Mouse (Mus musculus) adrenal gland, adult 18-20 months (tissue): ENCODE data around the gene Acta2. TPM values are rescaled to one million over a fixed set of nuclear protein-coding genes. Genes with fewer than 3 reads are reported as not detected.

ENCODE experiments used
- DNase-seq, 2 experiments: peaks; one replicate each; pipeline ENCODE4 v3.0.0; 2021 to 2022; ENCODE audit warnings: low spot score in 2 of 2
- total RNA-seq, 2 experiments: library from RNA; stranded (reverse); gene quantifications; 1 replicate in 1 of 2; 2 replicates in 1 of 2; pipeline ENCODE4 v1.2.3; 2021

Acta2 gene
- total RNA-seq, 2 experiments from 2014 or later, result 41.4 to 97.6 TPM

DNA sequence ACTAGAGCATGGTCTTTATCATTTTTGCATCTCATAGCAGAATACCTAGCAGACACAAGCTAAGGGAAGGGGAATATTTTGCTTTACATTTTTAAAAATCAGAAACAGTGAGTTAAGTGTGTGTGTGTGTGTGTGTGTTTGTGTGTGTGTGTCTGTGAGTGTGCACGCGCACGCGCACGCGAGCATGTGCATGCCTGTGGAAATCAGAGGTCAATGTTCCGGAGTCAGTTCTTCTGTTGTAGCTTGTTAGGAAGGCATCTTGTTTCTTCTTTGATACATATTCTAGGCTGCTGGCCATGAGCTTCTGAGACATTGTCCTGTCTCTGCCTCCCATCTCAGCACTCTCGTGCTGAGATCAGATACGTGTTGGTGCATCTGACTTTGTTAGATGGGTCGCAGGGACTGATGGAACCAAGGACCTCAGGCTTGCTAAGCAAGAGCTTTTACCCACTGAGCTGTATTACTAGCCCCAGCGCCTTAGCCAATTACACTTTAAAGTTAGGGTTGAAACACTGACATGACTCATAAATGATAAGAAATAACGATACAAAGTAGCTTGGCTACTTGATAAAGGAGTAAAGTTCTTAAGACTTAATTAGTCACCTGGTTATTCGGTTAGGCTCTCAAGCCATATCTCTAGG lies 15.6 kb upstream of the Acta2 start:
- DNase-seq, result no peak

DNA sequence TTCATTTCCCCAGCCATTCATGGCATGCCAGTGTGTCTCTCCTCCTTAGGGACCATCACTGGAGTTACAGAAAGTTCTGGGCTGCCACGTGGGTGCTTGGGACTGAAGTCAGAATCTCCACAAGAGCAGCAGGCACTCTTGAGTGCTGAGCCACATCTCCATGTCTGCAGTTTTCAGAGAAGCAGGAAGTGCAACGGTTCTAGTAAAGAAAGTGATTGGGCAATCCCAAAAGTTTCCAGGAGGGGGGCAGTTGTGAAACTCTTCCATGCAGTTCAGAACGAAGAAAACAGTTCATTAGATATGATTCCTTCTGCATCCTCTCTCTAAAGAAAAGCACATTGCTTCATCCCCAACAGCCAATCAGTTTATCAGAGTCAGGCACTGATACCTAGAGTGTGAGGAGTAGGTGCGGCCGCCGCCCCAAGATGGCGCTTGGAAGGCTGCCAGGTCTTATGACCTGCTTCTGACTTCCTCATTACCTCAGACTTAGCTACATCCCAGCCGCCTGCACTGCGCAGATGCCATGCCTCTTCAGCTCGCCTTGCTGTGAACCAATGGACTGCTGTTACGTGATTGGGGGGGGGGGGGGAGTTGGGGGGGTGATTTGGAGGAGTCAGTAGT lies 14.8 kb upstream of the Acta2 start:
- no peak for DNase-seq

DNA sequence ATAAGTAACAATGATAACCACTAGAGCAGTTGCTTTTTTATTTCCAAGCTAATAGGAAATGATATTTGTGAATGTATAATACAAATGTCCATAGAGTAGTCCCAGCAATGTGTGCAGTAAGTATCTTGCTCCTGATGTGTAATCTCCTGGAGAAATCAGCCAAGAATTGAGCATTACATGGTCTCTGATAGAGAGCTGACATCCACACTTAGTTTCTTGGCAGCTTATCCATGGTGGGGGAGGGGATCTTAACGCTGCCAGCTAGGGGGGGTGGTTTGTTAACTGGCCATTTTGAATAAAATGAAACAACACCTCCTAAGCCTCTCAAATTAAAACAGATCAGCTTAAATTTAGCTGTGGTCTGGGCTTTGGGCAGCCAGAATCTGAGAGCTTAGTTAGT lies 13.6 kb upstream of the Acta2 start:
- DNase-seq, result no peak

DNA sequence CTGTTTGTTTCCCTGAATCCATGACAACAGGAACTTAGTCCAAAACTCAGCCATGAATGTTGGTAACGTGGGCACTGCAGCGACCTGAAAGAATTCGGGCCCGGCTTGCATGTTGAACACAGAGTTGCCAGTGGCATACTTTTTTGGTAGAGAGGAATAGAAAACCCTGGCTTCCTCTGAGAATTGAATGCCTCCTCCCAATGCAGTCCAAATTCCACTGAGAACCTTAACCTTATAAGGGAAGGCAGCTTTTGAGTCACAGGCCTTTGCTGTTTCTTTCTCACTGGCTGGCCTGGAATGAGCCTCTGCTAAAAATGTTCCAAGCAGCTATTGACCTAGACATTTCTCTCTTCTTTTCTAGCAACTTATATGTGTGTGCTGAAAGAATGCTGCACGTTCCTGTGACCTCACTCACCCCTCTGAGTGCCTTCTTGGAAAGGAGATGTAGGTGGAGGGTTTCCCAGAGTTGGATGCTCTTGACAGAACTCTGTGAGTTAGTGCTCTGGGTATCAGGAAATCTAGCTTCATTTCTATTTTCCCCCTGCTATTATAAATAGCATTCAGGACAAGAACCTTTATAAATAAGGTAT lies 10.3 kb upstream of the Acta2 start:
- DNase-seq, result no peak

DNA sequence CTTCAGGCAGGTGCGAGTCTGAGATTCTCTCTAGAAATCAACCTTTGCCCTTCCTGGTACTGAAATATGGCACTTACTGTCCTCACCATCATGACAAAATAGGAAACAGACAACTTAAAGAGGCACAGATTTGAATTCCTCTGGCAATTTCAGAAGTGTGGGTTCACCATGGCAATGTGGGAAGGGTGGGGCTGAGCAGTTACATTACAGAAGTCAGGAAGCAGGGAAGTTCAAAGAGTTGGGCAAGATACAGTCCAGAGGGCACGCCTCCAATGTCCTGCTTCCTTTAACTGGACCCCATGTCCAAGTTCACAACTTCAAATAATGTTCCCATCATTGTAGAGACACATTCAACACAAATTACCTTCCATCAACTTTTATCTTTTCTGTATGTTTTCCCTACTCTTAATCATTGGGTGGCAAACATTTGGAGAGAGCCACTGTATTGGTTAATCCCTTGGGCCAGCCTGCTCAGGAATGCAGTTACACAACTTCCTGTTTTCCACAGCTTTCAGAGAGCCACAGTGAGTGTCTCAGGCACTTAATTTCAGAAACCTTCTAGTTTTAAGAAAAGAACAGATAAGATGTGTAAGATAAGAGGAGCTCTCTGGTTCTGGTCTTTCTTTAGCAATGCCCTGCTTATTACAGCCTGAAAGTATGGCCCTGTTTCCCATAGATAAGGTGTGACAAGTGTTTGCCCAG lies 7.0 kb upstream of the Acta2 start:
- no peak for DNase-seq

DNA sequence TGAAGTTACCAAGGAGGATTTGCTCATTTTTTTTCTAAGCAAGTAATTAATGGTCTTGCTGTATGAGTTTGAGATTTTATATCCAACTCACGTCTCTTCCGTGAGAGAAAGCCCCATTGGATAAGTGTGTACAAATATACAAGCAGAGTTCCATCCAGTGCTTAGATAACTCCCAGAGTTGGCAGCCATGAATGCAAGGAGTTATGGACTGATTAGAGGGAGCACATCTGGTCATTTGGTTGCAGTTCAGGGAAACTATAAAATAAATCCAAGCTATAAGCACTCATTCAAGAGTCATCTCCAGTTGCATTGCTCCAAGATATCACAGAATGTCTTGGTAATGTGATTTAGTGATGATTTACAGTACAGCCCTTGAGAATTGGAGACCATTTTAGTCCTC lies 1.5 kb upstream of the Acta2 start:
- DNase-seq, result no peak

DNA sequence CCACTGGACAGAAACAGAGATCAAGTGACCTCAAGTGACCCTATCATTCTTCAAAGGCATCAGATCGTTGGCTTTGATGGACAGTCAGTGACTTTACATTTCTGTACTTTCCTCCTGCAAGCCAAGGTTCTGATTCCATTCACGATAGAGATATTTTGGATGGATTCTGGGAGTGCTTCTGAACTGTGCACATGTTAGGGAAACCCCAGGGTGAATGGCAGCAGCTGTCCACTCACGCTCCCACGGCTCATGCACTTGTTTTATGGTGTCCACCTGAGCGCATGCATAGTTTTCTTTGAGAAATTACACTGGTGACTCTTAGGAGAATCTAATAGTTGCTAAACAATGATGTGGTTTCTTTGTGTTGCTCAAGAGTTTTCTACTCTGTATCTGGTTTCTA lies 759 bp upstream of the Acta2 start:
- DNase-seq, result no peak

- DNase-seq, result no peak
These were observed 1.1 kb downstream of the Acta2 start for GRCm38 (mm10) chr19:34254101-34254879.

DNA sequence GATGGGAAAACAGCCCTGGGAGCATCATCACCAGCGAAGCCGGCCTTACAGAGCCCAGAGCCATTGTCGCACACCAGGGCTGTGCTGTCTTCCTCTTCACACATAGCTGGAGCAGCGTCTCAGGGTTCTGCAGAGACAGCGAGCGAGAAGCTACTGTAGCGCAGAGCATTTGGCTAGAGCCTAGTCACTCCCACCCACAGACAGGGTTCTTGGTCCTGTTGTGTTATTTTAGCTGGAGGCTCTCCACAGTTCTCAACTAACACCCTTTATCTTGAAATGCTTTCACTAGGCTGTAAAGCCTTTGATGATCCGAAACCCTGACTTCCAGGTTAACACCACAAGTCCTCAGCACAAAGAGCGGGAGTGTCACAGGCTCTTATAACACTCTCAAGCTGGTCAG lies 2.9 kb downstream of the Acta2 start:
- DNase-seq, result no peak

DNA sequence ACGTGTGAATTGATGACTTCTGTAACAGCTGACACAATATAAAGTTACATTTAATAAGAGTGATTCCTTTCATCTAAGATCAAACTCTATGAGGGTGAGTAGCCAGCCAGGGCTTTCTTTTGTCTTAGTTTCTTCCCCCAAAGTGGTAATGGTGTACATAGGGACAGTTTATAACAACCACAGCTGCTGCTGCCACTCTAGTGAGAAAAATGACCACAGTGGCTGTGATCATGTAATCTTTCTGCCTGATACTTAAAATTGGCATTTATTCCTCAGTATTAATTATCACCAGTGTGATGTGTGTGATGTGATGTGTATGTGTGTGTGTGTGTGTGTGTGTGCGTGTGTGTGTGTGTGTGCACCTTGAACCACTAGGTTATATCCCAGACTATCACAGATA lies 3.5 kb downstream of the Acta2 start:
- no peak for DNase-seq

- DNase-seq, result no peak
These were observed 4.8 kb downstream of the Acta2 start for GRCm38 (mm10) chr19:34250621-34251020.

DNA sequence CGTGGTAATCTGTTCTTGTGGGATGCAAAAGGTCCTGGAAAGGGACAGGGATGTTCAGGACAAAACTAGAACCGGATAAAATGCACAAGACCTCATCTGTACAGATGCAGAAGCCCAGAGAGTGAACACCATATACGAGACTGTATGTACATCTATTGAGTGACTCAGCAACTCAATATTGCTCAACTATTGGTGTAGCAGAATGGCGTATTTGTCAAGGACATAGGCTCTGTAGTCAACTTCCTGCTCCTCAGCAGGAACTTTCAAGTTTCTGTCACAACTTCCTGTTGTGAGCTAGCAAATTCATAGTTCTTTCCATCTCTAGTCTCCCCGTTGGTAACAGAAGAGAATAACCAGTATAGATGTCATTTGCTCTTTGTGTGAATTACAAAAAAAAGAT lies 6.8 kb downstream of the Acta2 start:
- no peak for DNase-seq

DNA sequence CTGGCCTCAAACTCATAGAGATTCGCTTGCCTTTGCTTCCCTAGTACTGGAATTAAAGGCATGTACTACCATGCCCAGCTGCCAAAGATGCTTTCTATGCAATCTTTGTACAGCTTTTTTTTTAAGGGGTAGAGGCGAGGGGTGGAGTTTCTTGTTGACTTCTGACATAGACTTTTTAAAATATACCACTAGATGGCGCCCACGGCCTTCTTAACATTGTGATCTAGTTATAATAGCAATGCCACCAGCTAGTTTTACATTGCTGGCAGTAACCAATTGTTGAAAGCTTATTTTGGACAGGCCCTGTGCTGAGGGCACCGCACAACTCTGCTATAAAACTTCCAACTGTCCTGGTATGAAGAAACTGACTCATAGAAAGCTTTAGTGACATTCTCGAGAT lies 11.3 kb downstream of the Acta2 start:
- DNase-seq, result peak; percentile 33 to 46

- DNase-seq, result no peak
These were observed 12.5 kb downstream of the Acta2 start for GRCm38 (mm10) chr19:34242925-34243324.

DNA sequence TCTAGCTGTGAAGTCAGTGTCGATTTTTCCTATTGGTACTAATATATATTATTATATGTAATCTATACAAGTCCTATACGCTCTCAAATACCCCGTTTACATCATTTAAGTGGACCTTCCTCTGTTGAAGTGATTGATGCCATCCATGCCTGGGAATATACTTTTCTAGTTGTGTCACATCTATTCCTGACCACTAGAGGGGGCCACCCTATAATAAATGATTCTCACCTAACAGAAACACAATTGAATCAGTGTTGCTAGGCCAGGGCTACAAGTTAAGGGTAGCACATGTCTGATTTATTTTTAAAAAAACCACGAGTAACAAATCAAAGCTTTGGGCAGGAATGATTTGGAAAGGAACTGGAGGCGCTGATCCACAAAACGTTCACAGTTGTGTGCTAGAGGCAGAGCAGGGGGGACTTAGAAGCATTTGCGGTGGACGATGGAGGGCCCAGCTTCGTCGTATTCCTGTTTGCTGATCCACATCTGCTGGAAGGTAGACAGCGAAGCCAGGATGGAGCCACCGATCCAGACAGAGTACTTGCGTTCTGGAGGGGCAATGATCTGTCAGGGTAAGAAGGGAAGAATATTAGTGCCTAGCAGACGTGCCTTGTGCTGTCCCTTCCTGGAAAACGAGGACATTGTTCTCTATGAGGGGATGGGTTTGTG lies 14.0 kb downstream of the Acta2 start:
- no peak for DNase-seq

DNA sequence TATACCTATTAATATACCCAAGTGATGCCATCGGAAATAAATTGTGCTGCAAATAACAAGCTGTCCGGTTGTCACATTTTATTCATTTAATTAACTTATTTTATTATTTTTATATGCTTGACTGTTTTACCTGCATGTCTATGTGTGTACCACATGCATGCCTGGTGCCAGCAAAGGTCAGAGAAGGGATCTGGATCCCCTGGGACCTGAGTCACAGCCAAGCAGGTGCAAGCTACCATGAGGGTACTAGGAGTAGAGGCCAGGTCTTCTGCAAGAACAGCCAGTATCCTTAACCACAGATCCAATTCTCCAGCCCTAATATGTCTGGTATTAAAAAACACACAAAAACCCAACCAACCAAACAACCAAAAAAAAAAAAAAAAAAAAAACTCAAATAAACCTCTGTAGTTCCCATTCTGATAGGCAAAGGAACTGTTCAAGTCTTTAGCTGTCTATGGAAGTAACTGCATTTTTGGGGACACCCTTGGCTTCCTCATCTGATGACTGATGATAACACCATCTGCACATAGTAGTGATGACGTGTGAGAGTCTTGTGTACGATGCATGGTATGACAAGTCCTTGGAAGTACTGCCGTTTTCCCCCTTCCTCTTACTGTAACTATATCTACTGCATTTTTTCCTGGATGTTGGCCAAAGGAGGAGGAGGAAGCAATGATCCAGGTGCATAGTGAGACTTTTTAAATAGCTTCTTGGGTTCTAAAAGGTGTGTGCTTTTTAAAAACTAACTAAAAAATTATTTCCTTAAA lies 14.9 kb downstream of the Acta2 start:
- no peak for DNase-seq

- DNase-seq, result no peak
These were observed 17.6 kb downstream of the Acta2 start for GRCm38 (mm10) chr19:34237746-34238145.

DNA sequence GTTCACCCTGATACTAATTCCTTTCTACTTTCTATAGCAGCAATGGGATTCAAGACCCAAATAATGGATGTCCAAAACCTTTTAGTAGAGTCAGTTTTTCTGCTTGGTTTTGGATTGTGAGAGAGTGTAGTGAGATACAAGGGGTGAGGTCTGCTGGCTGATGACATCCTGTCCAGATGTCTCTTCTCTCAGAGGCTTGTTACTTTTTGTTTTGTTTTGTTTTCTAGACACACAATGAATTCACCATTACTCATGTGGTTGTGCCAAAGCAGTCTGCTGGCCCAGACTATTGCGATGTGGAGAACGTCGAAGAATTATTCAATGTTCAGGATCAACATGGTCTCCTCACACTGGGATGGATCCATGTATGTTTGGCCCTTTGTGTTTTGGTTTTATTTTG lies 19.3 kb downstream of the Acta2 start:
- DNase-seq, result no peak

DNA sequence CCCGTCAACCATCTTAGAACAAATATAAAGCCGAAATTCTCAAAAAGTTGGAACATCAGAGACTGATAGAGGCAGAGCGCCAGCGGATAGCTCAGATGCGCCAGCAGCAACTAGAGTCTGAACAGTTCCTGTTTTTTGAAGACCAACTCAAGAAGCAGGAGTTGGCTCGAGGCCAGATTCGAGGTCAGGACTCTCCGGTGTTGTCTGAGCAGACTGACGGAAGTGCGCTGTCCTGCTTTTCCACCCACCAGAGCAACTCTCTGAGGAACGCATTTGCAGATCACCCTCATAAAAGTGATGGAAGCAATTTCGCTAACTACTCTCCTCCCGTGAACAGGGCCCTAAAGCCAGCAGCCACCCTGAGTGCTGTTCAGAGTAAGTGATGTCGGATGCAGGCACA lies 21.4 kb downstream of the Acta2 start:
- peak; percentile 24 to 62 for DNase-seq

DNA sequence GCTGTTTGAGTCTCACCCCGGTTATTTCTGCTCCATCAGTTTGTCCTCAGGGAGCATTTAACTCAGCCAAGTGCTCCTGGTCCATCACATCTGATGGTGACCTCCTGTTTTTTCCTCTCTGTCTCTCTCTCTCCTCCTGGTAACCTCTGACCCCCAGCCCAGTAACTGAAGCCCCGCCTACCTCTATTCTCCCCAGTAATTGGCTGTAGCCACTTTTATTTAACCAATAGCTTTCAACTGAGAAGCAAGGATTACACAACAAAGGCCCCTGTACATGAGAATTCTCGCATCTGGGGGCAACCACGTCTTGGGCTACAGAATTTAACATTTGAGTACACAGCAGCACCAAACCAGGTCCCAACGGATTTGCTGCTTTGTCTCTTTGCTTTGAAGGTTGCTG lies 23.1 kb downstream of the Acta2 start:
- no peak for DNase-seq
